Mouse (Mus musculus) ZHBTc4 (cell line): ENCODE measurements around the gene Hcrt.
A peak's percentile ranks its signal among the peaks of the same experiment; 100 is the strongest.

Experiments used
- DNase-seq: peaks from one replicate; pipeline ENCODE4 v3.0.0-alpha.2; 2011; ENCODE audit warnings: low read depth, low spot score

The Hcrt gene

DNA sequence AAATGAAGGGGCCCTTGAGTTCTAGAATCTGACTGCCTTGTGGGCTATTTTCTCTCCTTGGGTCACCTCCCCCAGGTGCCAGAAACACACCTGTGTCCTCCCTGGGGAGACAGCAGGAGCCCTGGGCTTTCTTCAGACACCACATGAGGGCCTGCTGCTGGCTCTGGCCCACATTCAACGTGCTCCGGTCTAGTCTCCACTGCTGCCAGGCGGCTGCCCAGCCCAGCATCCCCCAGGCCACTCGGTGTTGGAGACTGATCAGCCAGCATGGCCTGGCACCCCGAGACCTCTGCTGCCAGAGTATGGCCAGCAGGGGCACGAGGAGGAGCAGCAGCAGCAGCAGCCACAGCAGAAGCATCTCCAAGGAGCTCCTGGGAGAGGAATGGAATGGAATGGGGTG is 7.2 kb upstream of the Hcrt start:
- DNase-seq, result no peak

DNA sequence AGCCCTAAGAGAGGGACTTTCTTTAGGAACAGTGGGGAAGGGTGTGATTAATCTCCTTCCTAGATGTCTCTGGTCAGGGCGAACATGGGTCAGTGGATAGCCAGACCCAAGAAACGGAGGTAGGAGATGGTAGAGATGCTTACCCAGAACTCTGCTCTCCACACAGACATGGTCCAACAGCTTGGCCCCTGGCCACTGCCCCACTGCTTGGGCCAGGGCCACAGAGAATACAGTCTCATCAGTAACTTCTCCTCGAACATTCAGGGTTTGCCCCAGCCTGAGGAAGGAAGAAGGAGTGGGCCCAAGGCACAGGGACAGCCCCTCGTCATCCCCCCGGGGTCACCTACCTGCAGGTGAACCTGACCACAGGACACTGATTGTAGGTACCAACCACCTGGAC is 5.1 kb upstream of the Hcrt start:
- no peak for DNase-seq

DNA sequence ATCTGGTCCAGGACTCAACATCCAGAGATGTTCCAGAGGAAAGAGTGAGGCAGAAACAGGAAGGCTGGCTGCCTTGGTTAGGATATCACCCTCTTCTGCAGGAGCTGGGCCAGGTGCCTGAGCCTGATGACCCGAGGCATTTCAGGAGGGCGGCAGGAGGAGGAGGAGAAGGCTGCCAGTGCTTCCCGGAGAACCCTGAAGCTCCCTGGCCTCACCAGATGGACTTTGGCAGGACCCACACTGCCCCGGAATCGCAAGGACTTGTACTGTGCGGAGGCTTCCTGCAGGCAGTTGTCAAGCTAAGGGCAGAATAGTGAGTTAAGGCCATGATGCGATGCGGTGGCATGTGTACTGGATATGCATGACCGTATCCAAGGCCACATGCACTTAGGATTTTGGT is 4.0 kb upstream of the Hcrt start:
- DNase-seq, result no peak

DNA sequence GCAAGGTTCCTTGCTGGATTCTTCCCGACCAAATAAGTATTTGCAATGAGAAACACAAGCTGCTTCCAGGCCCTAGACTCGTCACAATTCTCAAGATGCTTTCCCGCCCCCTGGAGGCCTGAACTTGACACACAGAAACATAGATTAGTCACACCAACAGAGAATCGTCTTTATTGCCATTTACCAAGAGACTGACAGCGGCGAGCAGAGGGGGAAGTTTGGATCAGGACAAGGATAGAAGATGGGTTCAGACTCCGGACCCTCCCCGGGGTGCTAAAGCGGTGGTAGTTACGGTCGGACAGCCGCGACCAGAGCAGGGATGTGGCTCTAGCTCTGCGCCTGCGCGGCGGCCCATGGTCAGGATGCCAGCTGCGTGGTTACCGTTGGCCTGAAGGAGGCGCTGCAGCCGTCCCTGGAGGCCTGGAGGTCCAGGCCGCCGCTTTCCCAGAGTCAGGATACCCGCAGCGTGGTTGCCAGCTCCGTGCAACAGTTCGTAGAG is 1.1 kb downstream of the Hcrt start:
- DNase-seq, result peak; percentile 95

DNA sequence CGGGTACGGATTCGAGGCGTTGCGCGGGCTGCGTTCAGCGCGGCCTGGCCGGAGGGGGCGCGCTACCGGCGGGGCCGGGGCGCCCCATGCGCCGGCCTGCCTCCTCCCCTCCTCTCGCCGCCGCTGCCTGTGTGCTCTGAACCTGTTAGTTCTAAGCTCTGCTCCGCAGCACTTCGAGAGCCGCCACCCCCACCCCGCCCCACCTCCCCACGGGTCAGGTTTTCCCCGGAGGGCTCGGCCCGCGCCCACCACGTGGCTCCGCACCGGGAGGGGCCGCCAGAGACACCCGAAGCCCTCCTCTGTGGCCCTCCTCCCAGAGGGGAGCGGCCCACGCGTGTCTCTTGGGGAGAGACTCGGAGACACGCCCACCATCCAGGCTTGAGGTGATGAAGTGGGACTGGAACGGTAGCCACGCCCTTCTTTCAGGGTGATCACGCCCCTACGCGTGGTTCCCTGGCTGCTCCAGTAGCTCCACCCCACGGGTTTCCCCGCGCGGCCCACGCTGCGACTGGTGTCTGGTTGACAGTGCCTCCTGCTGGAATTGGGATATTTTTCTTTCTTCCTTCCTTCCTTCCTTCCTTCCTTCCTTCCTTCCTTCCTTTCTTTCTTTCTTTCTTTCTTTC is 3.0 kb downstream of the Hcrt start, which contains the start of gene Kcnh4:
Kcnh4 (minus strand) TSS at position 332 of the 623 bp plus-strand sequence.
- DNase-seq, result peak; percentile 88

DNA sequence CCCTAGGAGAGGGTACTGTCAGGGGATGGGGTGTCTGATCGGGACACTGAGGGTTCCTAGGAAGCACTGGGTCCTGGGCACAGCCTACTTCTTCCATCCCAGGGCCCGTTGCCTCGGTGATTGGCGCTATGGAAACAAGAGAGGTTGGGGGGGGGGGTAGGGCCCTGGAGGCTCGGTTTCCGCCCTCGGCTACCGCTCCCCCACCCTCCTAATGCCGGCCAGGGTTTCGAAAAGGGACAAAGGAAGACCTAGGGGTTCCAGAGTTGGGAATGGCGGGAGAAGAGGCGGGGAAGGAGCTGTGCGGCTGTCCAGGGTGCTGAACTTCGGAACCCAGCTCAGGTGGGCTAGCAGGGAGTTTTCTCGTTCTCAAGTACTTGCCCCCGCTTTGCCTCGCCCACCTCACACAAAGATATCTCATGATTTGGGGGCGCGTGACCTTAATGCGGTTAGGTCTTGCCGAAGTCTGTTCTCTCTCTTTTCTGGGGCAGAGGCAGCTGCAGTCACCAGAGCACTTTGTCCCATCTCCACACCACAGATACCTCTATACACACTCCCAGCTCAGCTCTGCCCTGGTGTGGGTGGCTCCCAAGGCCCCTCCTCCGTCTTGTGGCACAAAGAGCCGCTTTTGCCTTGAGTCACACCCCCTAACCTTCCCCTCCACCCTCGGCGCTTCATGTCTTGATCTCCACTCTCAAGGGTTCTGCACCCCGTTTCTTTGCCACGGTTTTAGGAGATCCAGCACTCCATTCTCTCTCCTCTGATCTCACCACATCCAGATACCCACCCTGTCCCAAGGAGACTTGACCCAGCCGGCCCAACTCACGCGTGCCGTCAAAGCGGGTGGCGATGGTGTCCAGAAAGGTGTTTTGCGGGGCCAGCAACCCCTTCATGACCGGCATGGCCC is 3.8 kb downstream of the Hcrt start:
- peak; percentile 78 for DNase-seq

DNA sequence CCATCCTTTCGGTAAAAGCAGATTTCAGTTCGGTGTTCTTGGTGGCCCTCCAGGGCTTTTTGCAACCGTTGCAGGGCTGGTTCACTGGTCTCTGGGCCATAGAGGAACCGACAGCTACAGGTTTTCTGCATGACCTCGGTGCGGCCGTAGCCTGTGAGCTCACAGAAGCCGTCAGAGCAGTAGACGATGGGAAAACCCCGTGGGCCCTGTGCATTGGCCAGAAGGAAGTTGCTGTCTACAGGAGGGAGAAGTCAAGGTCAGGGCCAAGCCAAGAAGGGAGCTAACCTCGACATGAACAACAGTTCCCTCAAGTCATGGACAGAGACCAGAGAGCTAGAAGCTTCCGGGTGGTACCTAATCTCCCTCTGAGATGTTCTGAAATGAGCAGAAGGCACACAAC is 5.2 kb downstream of the Hcrt start:
- no peak for DNase-seq

DNA sequence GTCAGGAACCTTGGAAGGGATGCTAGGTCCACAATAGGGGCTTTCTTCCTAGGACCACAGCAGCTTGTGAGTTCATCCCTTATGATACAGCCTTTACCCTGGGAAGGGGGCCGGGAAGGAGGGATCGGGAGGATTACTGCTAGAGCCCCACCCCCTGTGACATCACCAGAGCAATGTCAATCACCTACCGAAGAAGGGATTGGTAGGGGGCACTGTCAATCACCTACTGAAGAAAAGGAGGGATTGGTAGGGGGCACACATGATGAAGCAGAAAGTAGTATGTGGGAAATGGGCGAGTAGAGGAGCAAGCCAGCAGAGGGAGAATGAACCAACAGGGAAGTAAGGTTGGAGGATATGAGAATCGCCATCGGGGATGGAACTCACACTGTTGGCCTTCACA is 6.3 kb downstream of the Hcrt start:
- DNase-seq, result no peak

DNA sequence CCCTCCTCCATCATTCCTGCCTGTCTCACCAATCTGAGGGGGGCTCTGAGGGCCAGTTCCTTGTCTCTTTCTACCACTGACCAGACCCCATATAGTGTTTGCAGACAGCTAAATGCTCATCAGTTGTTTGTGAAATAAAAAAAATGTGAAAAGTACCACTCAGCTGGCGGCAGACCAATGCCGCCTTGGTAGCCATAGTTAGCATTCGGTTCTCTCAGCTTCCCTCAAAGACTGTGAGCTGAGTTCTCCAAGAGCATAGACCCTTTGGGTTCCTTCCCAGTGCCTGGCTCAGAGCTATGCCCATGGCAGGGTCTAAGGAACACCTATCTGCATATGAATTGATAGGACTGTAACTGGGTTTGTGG is 8.1 kb downstream of the Hcrt start:
- no peak for DNase-seq

DNA sequence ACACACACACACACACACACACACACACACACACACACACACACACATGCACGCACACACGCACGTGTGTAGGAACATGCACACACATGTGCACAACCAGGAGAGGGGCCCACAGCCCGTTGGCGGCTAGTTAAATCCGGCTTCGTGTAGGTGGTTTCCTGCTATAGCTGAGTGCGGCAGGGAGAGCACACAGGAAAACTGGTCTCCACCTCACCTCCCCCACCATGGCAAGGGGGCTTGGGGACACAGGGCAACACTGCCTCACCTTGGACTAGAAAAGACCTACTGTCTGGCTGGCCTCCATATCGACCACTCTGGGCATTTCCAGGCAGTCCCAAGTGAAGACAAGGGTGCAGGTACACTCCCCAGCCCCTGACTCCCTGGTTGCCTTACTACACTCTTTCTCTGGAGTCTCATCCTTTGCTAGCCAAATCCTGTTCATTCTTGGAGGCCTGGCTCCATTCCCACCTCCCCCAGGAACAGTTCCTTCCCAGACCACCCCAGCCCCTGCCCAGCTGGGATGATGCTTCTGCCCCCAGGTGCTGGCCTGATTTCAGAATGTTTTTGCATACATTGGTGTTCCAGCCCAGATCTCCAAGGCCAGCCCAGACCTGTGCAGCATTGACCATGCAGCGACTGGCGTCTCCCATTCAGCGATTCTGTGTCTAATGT is 8.6 kb downstream of the Hcrt start:
- DNase-seq, result no peak

DNA sequence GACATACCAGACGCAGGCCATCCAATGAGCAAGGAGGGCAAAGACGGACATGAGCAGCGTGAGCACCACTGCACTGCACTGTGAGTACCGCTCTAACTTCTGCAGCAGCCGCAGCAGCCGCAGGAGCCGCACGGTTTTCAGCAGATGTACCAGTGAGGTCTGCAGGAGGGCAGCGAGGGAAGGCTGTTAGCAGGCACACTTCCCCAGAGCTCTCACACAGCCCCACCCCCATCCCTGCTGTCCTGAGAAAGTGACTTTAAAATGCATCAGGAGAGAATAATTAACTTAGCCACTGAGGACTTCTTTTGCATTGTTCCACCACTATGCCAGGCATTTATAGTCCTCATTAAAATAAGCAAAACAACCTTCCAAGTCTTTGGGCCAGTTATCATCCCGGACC is 10.4 kb downstream of the Hcrt start:
- no peak for DNase-seq

DNA sequence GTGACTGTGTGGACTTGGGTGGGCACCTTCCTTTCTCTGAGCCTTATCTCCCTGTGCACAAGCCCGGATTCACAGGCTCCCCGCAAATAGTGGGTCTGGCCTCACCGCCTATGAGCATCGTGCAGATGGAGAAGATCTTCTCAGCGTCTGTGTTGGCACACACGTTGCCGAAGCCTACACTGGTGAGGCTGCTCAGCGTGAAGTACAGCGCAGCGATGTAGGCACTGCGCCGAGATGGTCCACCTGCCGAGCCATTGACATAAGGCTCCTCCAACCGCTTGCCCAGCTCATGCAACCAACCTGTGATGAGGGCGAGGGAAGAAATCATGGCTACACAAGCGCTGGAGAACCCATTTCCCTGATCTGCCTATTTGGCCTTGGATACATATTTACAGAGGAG is 12.6 kb downstream of the Hcrt start:
- no peak for DNase-seq

DNA sequence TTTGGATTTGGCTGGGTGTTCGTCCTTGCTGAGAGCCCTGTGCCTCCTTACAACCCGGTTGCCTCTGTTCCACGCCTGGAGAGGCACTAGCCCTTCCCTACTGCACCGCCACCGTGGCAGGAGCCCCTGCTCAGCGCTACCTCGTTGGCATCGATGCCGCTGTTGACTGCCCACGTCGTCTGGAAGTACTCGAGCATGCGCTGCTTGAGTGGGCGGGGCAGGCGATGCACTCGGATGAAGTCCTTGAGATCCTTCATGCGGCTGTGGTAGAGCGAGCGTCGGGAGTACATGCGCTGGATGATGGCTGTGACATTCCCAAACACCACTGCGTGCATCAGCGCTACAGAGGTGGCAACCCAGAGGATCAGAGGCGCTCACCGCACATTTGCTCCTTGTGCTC is 13.3 kb downstream of the Hcrt start:
- DNase-seq, result peak; percentile 67

DNA sequence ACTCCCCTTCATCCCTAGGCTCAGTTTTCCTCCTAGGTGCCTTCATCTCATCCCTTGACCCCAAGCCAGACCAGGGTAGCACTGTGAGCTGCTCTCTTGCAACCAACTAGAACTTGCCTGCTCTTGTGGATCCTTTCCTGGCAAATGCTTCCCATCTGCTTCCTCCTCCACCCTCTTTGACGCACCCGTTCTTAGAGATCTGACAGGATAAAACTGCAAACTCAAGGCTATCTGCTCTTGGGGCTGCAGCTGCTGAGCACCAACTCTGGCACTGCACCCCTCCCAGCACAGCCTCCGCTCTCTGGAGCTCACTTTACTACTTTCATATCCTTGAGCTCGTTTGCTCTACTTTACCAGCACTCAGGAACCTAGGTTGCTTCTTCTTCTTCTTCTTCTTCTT is 14.1 kb downstream of the Hcrt start:
- no peak for DNase-seq

DNA sequence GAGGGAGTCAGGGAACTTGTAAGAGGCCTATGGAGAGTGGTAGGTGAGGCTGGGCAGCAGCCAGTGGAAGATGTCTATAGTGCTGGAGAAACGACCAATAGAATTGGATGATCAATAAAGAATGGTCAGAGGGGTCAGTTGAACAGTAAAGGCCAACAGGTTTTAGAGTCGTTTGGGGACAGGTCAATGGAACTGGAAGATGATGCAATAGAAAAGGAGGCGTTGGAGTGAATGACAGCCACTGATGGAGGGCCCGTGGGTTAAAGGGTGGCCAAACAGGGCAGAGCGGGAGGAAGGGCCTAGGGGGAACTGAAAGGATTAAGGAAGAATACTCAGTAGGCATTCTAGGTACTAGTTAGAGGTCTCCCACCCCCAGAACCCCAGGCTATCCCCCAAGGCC is 15.6 kb downstream of the Hcrt start:
- no peak for DNase-seq

DNA sequence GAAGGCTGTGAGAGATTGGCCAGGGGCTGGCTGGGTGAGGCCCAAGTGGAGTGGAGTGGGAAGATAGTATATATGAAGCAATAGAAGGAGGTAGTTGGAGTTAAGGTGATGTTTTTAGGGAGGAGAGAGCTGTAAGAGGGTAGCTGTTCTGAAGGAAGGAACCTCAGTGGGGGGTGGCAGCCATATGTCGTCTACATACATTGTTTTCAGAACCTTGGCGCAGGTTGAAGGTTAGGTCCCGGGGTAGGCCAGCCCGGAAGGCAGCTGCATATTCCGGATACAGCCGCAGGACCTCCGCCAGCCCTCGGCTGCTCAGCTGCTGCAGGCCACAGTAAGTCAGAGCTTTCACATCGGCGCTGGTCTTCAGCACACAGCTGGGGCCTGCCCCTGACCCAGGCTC is 16.2 kb downstream of the Hcrt start:
- DNase-seq, result peak; percentile 52

DNA sequence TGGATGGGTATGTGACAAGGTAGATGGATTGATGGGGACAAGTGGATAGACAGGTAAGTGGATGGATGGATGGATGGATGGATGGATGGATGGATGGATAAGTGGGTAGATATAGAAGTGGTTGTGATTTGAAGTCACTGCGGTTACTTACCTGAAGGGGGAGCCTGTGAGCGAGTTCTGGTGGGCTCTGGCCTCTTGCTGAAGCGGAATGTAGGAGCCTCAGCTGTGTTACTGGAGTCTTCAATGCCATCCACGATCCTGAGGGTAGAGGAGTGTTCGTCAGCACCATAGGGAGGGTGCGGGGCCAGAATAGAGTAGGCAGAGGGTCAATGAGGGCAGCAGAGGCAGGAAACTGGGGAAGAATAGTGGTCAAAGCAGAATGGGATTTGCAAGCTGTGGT is 17.6 kb downstream of the Hcrt start:
- peak; percentile 85 for DNase-seq

DNA sequence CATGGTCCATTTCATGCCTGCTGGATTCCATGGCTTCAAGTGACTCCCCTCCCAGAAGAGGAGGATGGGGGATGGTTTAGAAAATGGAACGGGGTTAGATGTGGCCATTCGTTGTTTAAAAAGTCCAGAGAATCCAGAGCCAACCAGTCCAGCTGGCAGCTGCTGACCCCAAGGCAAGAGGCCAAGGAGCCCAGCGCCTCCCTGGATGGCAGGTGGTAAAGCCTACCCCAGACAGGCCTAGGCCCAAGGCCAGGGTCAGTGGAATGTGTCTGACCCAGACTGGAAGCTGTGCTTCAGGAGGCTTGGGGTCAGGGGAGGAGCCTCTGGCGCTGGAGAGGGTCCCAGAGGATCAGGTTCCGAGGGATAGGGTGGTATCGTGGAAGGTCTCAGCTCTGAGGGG is 21.4 kb downstream of the Hcrt start:
- DNase-seq, result no peak

DNA sequence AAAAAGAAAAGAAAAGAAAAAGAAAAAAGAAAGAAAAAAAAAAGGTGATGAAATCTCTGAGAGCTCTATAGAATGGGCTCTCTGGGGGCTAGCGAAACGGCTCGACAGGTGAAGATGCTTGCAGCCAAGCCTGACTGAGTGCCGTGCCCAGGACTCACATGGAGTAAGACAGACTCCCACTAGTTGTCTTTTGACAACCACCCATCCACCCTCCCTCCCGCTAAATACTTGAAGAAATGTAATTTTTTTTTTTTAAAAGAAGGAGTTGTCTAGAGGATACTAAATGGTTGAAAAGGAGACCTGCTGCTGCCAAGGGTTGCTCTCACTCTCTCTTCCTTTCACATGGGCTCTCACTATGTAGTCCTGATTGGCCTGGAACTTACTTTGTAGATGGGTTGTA is 24.0 kb downstream of the Hcrt start:
- DNase-seq, result no peak

DNA sequence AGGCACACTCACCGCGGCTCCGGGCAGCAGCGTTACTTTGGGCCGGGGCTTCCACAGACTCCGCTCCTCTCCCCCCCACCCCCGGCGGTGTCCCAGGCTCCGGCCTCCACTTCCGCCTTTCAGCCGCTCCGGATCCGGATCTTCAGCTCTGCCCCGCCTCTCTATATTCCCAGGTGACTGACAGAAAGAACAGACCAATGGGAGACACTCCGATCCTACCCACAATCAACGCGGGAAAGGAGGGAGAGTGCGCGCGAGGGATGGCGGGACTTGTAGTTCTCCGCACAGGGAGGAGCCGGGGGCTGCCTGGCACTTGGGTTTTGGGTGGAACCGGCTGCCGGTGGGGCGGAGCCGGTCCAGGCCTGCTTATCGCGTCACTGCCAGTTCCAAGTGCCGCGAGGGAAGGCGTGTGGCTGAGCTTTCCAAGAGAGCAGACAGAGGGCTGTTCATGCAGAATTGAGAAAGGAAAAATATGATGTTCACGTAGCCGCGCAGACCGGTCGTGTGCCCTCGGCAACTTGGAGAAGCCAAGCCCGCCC is 24.6 kb downstream of the Hcrt start, which contains the start of gene Rab5c:
Rab5c (minus strand) TSS at position 150 of the 539 bp plus-strand sequence.
- peak; percentile 100 for DNase-seq

DNA sequence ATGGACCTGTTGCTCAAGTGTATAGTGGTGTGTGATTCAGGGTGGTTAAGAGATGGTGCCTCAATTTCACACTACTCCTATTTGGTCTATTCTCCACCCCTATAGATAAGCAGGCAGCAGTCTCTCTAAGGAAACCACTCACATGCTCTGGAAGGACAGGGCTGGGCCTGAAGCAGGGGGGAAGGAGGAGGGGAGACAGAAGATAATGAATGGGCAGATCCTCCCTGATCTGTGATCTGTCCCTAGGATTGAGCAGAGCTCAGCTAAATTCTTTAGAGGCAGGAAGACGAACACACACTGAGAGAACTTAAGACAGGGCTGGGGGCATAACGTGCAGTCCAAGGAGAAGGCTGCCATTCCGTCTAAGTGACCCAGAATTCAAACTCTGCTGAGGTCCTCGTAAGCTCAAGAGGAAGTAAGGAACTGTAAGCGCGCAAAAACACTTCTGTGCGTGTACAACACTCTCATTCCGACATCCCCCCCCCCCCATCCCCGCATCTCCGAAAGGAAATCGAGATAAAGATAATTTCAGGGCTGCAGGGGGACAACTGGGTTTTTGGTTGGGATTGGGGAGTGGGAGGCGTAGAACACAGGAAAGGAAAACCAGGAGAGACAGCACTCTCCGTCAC is 25.5 kb downstream of the Hcrt start:
- DNase-seq, result no peak

DNA sequence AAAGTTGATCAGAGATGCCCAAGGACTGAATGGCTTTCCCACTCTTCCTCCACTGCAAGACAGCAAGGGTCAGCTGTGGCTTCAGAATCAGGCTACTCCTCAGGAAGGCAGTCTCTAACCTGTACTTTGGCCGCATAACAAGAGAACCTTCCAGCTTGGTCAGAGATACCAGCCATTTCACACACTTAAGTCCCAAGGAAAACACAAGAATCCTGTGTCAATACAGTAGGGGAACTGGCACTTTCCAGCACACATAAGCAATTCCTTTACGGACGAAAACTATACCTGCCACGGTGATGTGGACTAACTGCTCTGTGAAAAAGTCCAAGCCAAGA is 26.0 kb downstream of the Hcrt start:
- DNase-seq, result no peak
